Mouse (Mus musculus) kidney, embryonic 16.5 days (tissue): ENCODE data around the gene Hoxc6. TPM values are rescaled to one million over a fixed set of nuclear protein-coding genes. Genes with fewer than 3 reads are reported as not detected.

Experiments
- ATAC-seq: fragments of 200-750 bp; cut with Nextera tagmentation; 2 replicates; pipeline ENCODE4 v1.8.0; 2017; ENCODE audit warnings: moderate TSS enrichment; ENCODE audit not compliant: low FRiP score, low TSS enrichment
- H3K27ac ChIP-seq: fragments of 300-500 bp; sonication (generic); 2 replicates; pipeline ENCODE4 v1.5.1; 2014; ENCODE audit warnings: low read length
- H3K27me3 ChIP-seq: fragments of 300-500 bp; sonication (generic); 2 replicates; pipeline ENCODE4 v1.6.1; 2014; ENCODE audit warnings: low read length, control low read depth, mixed read lengths; ENCODE audit not compliant: insufficient read depth
- H3K36me3 ChIP-seq: fragments of 300-500 bp; sonication (generic); 2 replicates; pipeline ENCODE4 v1.6.1; 2014; ENCODE audit warnings: low read length, control low read depth, mixed read lengths; ENCODE audit not compliant: insufficient read depth
- H3K4me1 ChIP-seq: fragments of 300-500 bp; sonication (generic); 2 replicates; pipeline ENCODE4 v1.6.1; 2014; ENCODE audit warnings: low read length, control low read depth, mixed read lengths; ENCODE audit not compliant: insufficient read depth
- H3K4me2 ChIP-seq: fragments of 300-500 bp; sonication (generic); replicated peaks from 2 replicates; pipeline ENCODE4 v1.6.1; 2014; ENCODE audit warnings: low read depth, low read length
- H3K4me3 ChIP-seq: fragments of 300-500 bp; sonication (generic); 2 replicates; pipeline ENCODE4 v1.5.1; 2014; ENCODE audit warnings: mild to moderate bottlenecking, low read length
- H3K9ac ChIP-seq: fragments of 300-500 bp; sonication (generic); replicated peaks from 2 replicates; pipeline ENCODE4 v1.6.1; 2014; ENCODE audit warnings: low read length
- H3K9me3 ChIP-seq: fragments of 300-500 bp; sonication (generic); 2 replicates; pipeline ENCODE4 v1.6.1; 2016; ENCODE audit warnings: low read length, control low read depth
- WGBS: fragments of 180-500 bp; shearing (Covaris S2); extraction: QIAGEN DNeasy Blood & Tissue Kit; methylation state at CpG from one replicate; pipeline ENCODE4 v1.1.7; 2014; 5-methylcytosine and 5-hydroxymethylcytosine counted together
- polyA plus RNA-seq: library from polyadenylated mRNA; unstranded; fragments of >200 nt; fragmentation: Nextera tagmentation; extraction: Ambion mirVana; gene quantifications from 2 replicates; pipeline ENCODE4 v1.2.1, GENCODE M21; 2015

Gene Hoxc6
- polyA plus RNA-seq, 1 experiment from 2014 or later = 7.6 TPM

DNA sequence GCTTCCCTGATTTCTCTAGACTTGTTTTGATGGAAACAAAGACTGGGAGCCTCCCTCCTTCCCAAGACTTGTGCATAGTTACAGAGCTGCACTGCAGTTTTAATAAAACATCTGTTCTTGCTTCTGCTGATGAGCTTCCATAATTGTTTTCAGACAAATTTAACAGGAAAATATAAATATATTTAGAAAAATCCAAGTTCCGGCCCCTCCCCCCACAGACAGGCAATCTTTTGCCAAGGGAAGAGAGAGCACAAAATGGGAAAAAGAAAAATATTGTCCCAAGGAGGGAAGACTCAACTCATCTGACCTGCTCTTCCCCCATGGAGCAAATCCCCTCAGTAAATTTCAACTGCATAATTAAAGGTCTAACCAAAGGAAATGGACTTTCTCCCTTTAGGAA, 8.3 kb downstream of the Hoxc6 start:
- Histone ChIP-seq H3K4me2 (peak overlapping the region; percentile 50), H3K9me3 (no peaks in the 10 kb centered on the region), H3K36me3 (no peaks in the 10 kb centered on the region; the same call in 1 of the 2 replicates), H3K27ac (peak overlapping the region; percentile 95), H3K4me3 (peak overlapping the region; percentile 15), H3K9ac (peak overlapping the region; percentile 54), H3K4me1 (peaks cover 93% of the 10 kb centered on the region), H3K27me3 (peaks cover 46% of the 10 kb centered on the region)
- no peak for ATAC-seq
- WGBS = 9% methylated on average over 1 of the region's 1 CpGs

DNA sequence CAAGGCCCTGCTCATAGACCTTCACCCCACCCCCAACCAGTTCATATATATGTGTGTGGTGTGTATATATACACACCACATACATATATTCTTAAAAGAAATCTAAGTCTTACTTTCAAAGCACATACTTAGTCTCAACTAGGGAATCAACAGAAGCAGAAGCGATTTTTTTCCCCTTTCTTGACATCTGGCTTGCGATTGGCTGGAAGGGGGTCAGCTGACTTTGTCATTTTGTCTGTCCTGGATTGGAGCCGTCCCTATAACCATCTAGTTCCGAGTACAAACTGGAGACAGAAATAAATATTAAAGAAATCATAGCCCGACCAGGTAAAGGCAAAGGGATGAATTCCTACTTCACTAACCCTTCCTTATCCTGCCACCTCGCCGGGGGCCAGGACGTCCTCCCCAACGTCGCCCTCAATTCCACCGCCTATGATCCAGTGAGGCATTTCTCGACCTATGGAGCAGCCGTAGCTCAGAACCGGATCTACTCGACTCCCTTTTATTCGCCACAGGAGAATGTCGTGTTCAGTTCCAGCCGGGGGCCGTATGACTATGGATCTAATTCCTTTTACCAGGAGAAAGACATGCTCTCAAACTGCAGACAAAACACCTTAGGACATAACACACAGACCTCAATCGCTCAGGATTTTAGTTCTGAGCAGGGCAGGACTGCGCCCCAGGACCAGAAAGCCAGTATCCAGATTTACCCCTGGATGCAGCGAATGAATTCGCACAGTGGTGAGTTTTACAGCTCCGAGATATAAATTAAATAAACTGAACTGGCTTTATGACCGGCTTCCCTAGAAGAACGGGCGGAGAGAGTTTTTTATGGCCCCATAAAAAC, 11.4 kb downstream of the Hoxc6 start:
- no peaks in the 10 kb centered on the region for H3K9me3 ChIP-seq
- H3K4me2 ChIP-seq = peak overlapping the region; percentile 52
- H3K36me3 ChIP-seq = no peaks in the 10 kb centered on the region; the same call in 1 of the 2 replicates
- H3K9ac ChIP-seq = peak overlapping the region; percentile 64
- H3K4me3 ChIP-seq = peak overlapping the region; percentile 22
- H3K27me3 ChIP-seq = peaks cover 39% of the 10 kb centered on the region
- H3K27ac ChIP-seq = peak overlapping the region; percentile 76
- H3K4me1 ChIP-seq = peaks cover 89% of the 10 kb centered on the region
- WGBS = under 1% methylated on average over 27 of the region's 27 CpGs
- ATAC-seq = no peak

DNA sequence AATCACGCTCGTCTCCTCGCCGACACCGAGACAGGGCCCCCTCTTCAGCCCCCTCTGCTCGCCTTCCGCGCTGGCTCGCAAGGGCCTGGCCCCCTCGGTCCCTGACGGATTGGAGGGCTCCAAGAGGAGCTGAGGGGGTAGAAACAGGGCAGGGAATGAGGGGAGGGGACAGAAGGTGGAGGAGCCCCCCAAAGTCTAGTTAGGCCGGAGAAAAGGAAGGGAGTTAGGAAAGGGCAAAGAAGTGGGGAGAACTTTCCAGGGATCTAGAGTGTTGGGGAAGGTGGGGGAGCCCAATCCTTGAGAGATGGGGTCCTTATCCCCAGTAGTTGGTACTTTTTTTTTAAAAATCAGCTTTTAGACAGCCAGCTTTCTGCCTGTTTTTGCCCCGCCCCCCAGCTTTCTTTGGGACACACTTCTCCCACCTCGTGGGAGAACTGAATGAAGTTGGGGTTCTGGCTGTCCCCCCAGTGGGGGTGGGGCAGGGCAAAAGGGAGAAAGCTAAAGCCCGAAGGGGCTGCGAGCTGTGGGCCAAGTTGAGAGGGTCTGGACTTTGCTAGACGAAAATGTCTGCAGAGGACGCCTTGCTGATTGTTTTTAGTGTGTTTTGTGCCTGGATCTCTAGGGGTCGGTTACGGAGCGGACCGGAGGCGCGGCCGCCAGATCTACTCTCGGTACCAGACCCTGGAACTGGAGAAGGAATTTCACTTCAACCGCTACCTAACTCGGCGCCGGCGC, 12.2 kb downstream of the Hoxc6 start:
- Histone ChIP-seq H3K4me3 (peak overlapping the region; percentile 22), H3K27me3 (peaks cover 39% of the 10 kb centered on the region), H3K9ac (peak overlapping the region; percentile 64), H3K4me2 (peak overlapping the region; percentile 52), H3K4me1 (peaks cover 90% of the 10 kb centered on the region), H3K9me3 (no peaks in the 10 kb centered on the region), H3K27ac (peak overlapping the region; percentile 76), H3K36me3 (no peaks in the 10 kb centered on the region; the same call in 1 of the 2 replicates)
- WGBS = 5% methylated on average over 31 of the region's 31 CpGs
- ATAC-seq = no peak

DNA sequence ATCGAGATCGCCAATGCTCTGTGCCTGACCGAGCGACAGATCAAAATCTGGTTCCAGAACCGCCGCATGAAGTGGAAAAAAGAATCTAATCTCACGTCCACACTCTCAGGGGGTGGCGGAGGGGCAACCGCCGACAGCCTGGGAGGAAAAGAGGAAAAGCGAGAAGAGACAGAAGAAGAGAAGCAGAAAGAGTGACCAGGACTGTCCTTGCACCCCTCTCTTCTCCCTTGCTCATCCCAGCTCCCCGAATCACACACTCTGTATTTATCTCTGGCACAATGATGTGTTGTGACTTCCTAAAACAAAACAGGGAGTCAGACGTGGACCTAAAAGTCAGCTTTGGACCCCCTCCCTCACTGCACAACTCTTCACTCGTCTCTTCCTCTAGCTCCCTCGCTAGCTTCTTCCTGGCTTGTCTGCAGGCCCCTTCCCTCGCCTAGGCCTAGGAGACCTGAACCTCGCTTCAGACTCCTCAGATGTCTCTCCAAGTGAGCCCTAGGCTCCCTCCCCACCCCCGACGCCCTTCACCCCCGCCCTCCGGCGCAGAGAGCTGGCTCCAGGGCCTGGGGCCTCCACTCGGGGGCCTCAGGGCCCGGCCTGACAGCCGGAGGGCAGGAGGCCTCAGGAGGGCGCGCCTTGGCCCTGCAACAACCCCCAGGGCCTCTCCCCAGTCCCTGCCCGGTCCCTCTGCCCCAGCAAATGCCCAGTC, 12.9 kb downstream of the Hoxc6 start:
- Histone ChIP-seq H3K9me3 (no peaks in the 10 kb centered on the region), H3K27ac (peak overlapping the region; percentile 76), H3K4me3 (peak overlapping the region; percentile 22), H3K9ac (peak overlapping the region; percentile 64), H3K36me3 (no peaks in the 10 kb centered on the region; the same call in 1 of the 2 replicates), H3K4me2 (peak overlapping the region; percentile 52), H3K4me1 (peaks cover 90% of the 10 kb centered on the region), H3K27me3 (peaks cover 42% of the 10 kb centered on the region)
- 7% methylated on average over 28 of the region's 28 CpGs for WGBS
- no peak for ATAC-seq

DNA sequence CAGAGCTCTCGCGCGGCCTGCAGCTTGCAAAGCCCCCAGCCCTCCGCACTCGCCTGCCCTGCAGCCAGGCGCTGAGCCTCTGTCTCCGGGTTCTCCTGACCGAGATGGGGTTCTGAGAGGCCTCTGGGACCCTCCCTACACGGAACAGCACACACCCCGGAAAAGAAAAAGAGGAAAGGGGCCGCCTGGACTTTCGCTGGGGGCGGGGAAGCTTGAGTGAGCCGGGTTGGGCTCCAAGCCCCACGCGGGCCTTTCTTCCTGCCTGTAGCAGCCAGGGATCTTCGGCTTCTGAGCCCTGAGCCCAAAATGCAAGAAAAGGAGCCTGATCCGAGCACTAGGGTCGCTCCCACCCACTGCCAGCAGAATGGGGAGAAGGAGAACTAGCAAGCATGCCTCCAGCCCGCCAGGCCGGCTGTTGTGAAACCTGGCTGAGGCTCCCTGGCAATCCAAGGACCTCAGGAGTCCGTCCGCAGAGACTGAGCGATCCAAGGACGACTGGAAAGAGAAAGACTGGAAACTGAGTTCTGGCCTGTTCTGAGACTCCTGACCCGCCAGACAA, 13.9 kb downstream of the Hoxc6 start:
- Histone ChIP-seq H3K9ac (peak overlapping the region; percentile 51), H3K4me2 (peak overlapping the region; percentile 37), H3K4me1 (peaks cover 91% of the 10 kb centered on the region), H3K9me3 (no peaks in the 10 kb centered on the region), H3K4me3 (peak overlapping the region; percentile 11; the same call in 1 of the 2 replicates), H3K36me3 (no peaks in the 10 kb centered on the region; the same call in 1 of the 2 replicates), H3K27me3 (peaks cover 45% of the 10 kb centered on the region), H3K27ac (peak overlapping the region; percentile 71)
- ATAC-seq = no peak
- WGBS = 15% methylated on average over 26 of the region's 26 CpGs

DNA sequence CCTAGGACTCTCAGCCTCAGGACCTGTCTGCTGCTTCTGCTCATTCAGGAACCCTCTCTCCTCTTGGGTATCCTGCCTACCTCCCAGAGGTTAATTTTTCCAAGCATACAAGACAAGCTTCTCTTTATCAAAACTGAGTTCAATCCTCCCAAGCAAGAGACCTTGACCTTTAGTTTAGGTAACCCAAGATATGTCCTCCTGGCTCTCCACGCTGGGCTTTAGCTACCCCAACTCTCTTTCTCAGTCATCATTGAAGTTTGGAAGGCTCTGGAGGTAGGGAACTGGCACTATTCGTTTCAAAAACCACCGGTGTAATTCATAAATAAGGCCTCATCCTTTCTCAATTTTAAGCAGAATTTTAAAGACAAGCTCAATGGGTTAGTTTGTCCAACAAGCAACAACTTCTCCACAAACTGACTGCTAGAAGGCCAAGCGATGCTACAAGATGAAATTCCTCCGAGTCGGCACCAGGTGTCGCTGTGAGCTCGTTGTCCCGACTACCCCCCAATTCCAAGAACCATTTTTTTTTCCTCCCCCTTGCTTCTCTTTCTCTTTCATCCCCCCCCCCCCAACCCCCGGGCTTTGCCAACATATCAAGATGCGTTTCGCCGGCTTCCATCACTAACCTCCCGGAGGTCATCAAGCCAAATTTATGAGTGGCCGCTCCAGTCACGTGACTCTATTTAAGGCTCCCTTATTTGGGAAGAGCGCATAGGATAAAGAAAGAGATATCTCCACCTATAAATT, 15.4 kb downstream of the Hoxc6 start:
- peaks cover 40% of the 10 kb centered on the region for H3K27me3 ChIP-seq

DNA sequence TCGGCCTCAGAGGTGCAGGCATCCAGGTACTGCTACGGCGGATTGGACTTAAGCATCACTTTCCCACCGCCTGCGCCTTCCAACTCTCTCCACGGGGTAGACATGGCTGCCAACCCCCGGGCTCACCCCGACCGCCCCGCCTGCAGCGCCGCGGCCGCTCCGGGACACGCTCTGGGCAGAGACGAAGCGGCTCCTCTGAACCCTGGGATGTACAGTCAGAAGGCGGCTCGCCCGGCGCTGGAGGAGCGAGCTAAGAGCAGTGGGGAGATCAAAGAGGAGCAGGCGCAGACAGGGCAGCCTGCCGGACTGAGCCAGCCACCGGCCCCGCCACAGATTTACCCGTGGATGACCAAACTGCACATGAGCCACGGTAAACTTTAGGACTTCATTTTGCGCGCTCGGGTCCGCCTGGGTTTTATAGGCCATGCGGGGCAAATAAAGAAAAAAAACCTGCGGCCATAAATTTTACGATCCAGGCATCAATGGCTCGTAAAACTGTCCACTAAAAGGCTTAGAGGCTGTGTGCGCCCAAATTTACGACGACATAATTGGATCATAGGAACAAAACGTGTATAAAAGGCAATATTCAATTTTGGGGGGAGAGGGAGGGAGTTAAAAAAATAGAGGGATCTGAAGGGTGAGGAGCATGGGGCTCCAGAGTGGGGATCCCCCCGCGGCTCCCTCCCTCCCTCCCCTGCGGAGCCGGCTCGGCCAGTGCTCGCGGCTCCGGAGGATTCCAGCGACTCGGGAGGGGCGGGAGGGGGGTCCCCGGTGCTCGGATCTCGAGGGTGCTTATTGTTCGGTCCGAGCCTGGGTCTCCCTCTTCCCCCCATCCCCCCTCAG, 16.3 kb downstream of the Hoxc6 start:
- Histone ChIP-seq H3K27me3 (peaks cover 37% of the 10 kb centered on the region), H3K27ac (peak overlapping the region; percentile 88), H3K4me2 (peak overlapping the region; percentile 68), H3K9me3 (no peaks in the 10 kb centered on the region), H3K36me3 (no peaks in the 10 kb centered on the region; the same call in 1 of the 2 replicates), H3K9ac (peak overlapping the region; percentile 67), H3K4me1 (peaks cover 92% of the 10 kb centered on the region), H3K4me3 (peak overlapping the region; percentile 39)
- WGBS = under 1% methylated on average over 48 of the region's 57 CpGs
- ATAC-seq = peak; percentile 78

More for the DNA sequence above, 15.4 kb downstream of the Hoxc6 start:
- H3K4me3 ChIP-seq = peak overlapping the region; percentile 39
- ATAC-seq = no peak
- no peaks in the 10 kb centered on the region for H3K9me3 ChIP-seq
- no peak overlapping the region for H3K9ac ChIP-seq
- 5% methylated on average over 17 of the region's 17 CpGs for WGBS
- no peaks in the 10 kb centered on the region; the same call in 1 of the 2 replicates for H3K36me3 ChIP-seq
- peak overlapping the region; percentile 25; the same call in 1 of the 2 replicates for H3K27ac ChIP-seq
- H3K4me1 ChIP-seq = peaks cover 91% of the 10 kb centered on the region
- H3K4me2 ChIP-seq = peak overlapping the region; percentile 68

DNA sequence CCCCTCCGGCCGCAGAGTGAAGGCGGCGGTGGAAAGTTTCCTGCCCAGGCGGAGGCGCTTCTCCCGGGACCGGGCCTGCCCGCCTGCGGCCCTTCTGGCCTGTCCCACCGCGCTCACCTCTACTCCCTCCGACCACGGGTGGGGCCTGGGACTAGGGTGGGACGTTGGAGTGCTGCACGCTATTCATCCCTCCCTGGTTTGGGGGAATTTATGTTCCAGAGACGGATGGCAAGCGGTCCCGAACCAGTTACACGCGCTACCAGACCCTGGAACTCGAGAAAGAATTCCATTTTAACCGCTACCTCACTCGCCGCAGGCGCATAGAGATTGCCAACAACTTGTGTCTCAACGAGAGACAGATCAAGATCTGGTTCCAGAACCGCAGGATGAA, 16.9 kb downstream of the Hoxc6 start:
- no peaks in the 10 kb centered on the region for H3K9me3 ChIP-seq
- H3K9ac ChIP-seq = peak overlapping the region; percentile 67
- H3K27ac ChIP-seq = peak overlapping the region; percentile 88
- H3K4me1 ChIP-seq = peaks cover 92% of the 10 kb centered on the region
- H3K27me3 ChIP-seq = peaks cover 43% of the 10 kb centered on the region
- 2% methylated on average over 24 of the region's 28 CpGs for WGBS
- H3K4me2 ChIP-seq = peak overlapping the region; percentile 68
- peak; percentile 32 for ATAC-seq
- H3K36me3 ChIP-seq = no peaks in the 10 kb centered on the region; the same call in 1 of the 2 replicates
- peak overlapping the region; percentile 39 for H3K4me3 ChIP-seq
